Mouse (Mus musculus): ENCODE measurements around the gene Dync1li2.

The Dync1li2 gene

GRCm38 (mm10) chr8:104442299-104443124 lies at the start of gene Dync1li2:
Gene Dync1li2, minus strand, starts transcription at chr8:104443047.
- DNase-seq (ENCODE audit: low spot score), result peak; percentile 90

DNA sequence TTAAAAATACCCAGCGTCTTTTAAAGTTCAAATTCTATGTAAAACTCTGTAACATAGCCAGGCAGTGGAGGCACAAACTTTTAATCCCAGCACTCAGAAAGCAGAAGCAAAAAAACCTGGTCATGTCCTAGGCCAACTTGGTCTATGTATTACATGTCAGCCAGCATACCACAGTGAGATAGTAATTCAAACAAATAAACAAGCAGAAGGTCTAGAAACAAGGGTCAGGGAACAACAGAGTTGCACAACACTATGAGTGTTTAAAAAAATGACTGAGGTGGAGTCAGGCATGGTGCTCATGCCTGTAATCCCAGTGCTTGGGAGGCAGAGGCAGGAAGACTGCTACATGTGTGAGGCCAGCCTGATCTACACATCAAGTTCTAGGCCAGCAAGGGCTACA lies 36.2 kb upstream of the Dync1li2 start:
- peak; percentile 52 for DNase-seq (ENCODE audit: low spot score)

- no peak for DNase-seq (ENCODE audit: low spot score)
These were observed 29.6 kb upstream of the Dync1li2 start for GRCm38 (mm10) chr8:104472465-104472864.

DNA sequence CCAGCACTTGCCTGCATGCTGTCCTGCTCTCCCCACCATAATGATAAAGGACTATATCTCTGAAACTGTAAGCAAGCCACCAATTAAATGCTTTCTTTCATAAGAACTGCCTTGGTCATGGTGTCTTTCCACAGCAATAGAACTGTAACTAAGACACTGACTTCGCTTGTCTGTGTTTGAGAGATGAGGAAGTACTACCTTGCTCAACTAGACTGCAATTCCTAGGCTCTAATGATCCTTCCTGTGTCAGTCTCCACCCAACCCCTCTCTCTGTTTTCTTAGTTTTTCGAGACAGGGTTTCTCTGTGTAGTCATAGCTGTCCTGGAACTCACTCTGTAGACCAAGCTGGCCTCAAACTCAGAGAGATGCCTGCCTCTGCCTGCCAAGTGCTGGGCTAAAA lies 24.6 kb upstream of the Dync1li2 start:
- DNase-seq (ENCODE audit: low spot score), result no peak

GRCm38 (mm10) chr8:104452177-104452576 lies 9.3 kb upstream of the Dync1li2 start:
- DNase-seq (ENCODE audit: low spot score), result no peak

DNA sequence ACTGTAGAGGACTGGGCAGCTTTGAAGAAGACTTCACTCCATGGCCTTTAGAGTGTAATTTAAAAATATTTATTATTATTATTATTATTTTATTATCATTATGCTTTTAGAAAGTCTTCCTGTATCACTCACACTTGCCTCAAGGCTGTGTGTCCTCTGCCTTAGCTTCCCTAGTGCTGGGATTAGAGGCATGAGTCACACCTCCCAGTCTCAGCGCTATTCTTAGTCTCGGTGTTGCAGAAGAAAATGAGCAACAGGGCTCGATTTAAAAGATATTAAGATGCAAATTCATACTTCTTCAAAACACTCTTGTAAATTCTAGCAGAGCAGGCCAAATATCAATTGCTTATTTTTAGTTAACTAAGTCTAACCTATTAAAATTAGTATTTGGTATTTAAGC lies 5.9 kb upstream of the Dync1li2 start:
- DNase-seq (ENCODE audit: low spot score), result peak; percentile 16

GRCm38 (mm10) chr8:104446016-104446415 lies 3.2 kb upstream of the Dync1li2 start:
- no peak for DNase-seq (ENCODE audit: low spot score)

DNA sequence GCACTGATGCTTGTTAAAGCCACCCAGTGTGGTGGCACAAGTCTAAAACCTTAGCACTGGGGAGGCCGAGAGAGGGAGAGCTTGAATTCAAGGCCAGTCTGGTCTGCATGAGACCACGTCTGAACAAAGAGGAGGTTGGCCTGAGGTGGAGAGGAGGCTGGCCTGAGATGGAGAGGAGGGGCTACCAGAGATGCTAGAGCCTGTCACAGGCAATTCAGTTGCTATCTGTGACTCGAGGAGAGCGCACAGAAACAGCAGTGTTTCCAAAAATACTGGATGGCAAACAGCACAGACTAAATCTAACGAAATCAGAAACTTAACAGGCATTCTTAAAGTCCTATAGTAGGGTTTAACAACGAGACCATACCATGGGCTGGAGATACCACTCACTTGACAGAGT lies 2.4 kb upstream of the Dync1li2 start:
- no peak for DNase-seq (ENCODE audit: low spot score)

DNA sequence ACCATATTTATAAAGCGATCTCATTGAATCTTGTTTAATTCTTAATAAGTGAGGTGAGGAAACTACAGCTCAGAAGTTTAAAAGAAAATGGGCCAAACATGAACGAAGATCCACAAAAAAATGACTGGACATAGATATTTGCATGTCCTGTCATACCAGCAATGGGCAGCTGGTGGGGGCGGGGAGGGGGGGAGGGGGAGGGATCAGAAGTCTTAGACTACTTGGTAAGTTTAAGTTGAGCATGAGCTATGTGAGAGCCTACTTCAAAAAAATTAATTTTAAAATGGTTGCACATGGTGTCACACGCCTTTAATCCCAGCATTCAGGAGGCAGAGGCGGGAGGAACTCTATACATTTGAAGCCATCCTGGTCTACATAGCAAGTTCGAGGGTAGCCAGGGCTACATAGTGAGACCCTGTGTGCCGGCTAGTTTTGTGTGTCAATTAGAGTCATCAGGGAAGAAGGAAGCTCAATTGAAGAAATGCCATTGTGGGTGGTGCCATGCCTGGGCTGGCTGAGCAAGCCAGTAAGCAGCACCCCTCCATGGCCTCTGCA lies 355 bp upstream of the Dync1li2 start:
- DNase-seq (ENCODE audit: low spot score), result no peak

DNA sequence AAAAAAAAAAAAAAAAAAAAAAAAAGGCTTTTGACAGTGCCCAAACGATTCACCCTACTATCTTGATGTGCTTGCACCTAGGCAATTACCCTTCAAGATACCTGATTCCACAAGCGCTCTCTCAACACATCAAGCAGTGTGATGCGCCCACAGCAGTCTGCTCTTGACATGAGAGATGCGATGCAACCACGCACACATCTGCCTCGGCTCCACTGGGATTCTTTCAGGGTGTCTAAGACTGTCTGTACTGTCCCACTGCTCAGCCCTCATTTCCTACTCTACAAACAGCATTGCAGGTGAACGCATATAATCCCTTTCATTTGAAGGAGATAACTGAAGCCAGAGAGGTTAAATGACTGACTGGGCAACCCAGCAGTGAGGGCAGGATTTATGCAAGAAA lies 1.2 kb downstream of the Dync1li2 start:
- DNase-seq (ENCODE audit: low spot score), result no peak

DNA sequence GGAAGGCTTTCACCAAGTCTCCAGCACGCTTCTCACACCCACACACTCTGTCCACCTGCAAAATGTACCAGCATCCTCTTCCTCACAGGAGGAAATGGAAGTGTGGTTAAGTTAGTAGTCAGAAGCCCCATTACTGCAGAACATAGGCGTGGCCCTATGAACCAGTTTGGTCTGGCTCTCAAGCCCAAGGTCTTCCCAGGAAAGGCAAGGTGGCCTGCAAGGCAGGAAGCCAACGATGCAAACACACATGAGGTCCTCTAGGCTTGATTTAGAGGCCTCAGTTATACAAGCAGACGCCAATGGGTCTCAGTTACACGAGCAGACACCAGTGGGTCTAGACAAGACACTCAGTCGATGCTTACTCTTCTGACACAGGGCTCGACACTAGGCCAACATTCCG lies 3.4 kb downstream of the Dync1li2 start:
- DNase-seq (ENCODE audit: low spot score), result no peak

- DNase-seq (ENCODE audit: low spot score), result no peak
These were observed 5.2 kb downstream of the Dync1li2 start for GRCm38 (mm10) chr8:104437494-104438135.

- no peak for DNase-seq (ENCODE audit: low spot score)
These were observed 6.3 kb downstream of the Dync1li2 start for GRCm38 (mm10) chr8:104436591-104436990.

DNA sequence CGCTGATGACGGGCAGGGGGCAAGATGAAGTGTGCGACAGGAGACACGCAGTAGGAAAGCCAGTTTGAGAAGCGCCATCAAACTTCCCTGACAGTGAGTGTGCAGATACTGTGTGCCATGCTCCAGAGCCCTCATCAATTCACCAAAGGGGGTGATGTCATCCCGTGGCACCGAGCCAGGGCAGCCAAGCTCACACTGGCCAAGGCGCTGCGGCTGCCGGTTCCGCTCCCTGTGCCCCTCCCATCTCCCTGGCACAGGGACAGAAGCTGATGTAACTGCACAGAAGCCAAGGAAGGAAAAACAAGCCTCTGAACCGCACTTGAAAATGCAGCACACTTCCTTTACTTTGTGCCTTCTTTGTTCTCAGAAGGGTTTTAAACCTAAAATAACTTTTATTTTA lies 6.8 kb downstream of the Dync1li2 start:
- DNase-seq (ENCODE audit: low spot score), result peak; percentile 98

GRCm38 (mm10) chr8:104434826-104435354 lies 8.0 kb downstream of the Dync1li2 start:
- no peak for DNase-seq (ENCODE audit: low spot score)

DNA sequence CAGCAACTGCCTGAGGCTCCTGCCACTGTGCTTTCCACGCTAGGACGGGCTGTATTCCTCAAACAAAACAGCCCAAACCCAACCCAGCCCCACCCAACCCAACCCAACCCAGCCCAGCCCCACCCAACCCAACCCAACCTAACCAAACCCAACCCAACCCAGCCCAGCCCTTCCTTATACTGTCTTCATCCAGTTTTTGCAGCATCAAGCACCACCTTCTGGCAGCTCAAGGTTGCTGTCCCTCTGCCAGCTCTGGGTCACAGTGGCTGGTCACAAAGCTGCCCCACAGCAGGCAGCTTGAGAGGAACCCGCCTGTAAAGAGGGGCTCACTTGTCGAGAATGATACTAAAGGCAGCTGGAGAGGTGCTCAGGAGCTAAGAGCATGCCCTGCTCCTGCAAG lies 8.6 kb downstream of the Dync1li2 start:
- DNase-seq (ENCODE audit: low spot score), result peak; percentile 34

DNA sequence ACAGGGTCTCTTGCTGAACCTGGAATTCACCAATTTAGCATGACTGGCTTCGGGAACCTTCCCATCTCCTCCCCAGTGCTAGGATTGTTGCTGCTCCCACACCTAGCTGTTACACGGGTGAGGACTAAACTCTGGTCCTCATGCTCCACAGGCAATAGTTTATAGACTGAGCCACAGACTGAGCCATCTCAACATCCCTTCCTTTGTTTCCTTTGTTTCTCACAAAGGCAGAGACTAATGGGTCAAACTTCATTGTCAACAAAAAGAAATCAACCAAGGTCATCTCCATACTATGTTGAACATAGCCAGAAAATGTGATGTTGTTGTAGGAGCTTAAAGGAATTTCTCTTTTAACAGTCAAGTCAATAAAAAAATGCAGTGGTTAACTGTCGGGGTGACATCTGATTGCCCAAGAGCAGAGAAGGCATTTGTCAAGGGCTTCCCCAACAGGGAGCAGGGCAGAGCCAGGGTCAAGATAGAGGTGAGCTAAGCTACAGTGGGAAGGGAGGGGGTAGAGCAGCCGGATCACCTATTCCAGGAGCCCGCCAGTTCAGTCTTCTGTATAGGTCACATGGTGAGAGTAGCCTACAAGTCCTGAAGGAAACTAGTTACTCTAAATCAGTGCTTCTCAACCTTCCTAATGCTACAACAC lies 9.5 kb downstream of the Dync1li2 start:
- DNase-seq (ENCODE audit: low spot score), result no peak

GRCm38 (mm10) chr8:104432656-104433055 lies 10.2 kb downstream of the Dync1li2 start:
- DNase-seq (ENCODE audit: low spot score), result no peak

DNA sequence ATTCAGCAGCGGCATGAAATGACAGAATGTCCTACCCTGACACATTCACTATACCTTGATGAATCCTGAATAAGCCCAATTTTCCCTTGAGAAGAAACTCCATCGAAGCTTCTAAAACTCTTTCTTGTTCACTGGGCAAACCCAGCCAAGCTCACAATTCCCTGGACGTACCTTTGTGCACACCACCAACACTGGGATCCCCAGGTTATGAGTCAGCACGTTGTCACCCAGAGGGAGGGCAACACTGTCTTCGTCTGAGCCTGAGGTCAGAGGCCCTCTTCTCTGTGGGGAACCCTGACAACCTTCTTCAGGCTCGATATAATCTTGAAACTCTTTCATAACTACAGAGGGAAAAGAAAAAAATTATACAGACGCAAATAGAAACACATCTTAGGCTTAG lies 12.6 kb downstream of the Dync1li2 start:
- no peak for DNase-seq (ENCODE audit: low spot score)

GRCm38 (mm10) chr8:104427703-104428102 lies 15.1 kb downstream of the Dync1li2 start:
- no peak for DNase-seq (ENCODE audit: low spot score)

DNA sequence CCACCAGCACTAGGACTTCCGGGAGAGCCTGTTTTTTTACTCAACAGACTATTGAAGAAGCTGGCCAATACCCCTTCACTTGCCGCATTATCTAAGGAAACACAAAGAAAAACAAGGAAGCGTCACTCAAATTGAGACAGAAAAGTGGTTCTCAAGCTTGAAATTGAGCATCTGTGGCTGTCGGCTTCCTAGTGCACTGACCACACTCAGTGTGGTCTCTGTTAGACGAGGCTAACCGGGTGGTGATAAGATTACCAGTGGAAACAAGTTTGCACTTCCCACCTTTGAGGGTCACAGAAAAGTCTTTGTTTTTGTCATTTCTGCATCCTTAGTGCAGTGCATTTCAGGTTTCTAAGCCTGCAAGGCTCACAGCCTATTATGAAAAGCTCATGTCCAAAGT lies 20.5 kb downstream of the Dync1li2 start:
- no peak for DNase-seq (ENCODE audit: low spot score)

DNA sequence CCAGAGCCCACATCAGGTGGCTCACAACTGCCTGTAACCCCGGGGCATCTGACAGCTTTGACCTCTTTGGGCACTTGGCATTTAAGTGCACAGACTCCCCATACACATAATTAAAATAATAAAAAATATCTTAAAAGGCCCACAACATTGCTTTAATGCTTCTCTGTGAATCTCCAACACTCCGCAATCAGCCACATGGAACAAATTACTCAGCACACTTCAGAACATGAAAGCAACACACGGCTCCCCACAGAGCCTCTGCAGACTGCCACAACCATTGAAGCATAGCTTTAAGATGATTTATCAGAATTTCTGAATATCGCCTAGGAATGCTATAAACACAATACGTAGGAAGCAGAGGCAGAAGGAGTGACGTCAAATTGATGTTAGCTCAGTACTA lies 26.8 kb downstream of the Dync1li2 start:
- DNase-seq (ENCODE audit: low spot score), result no peak

GRCm38 (mm10) chr8:104414204-104414603 lies 28.6 kb downstream of the Dync1li2 start:
- DNase-seq (ENCODE audit: low spot score), result no peak

Data from adipocyte (in vitro differentiated cells).